8 mouse cellular contexts compared by ENCODE assay signal in genomic region chr11:95309510-95310006, GRCm38 (mm10). TPM values are rescaled to one million over a fixed set of nuclear protein-coding genes. Genes with fewer than 3 reads are reported as not detected.
A peak's percentile ranks its signal among the peaks of the same experiment; 100 is the strongest.
DNase-seq lines count a peak whose midpoint lies in the region; ATAC-seq and TF ChIP-seq lines count a peak whose summit lies in the region.

No protein-coding gene starts in this region.

- DNase-seq in gastrocnemius, adult 8-10 months (ENCODE audit: low spot score in 2 of 2) = peak; percentile 96 to 97
- peak; percentile 86 for DNase-seq in hindlimb bud, embryonic 11.5 days (ENCODE audit: extremely low spot score, low read depth, low spot score)
- peak; percentile 92 to 99 for DNase-seq in left cerebral cortex, adult 8-10 months (ENCODE audit: low spot score in 2 of 2)
- DNase-seq in right cerebral cortex, postnatal 10 days (ENCODE audit: low spot score in 2 of 2) = peak; percentile 99 to 100
- peak; percentile 88 for DNase-seq in urinary bladder, postnatal 25 days (ENCODE audit: low spot score)

- no peaks in the 10 kb centered on the region for H3K9me3 ChIP-seq in megakaryocyte, embryonic 14.5 days

- peak; percentile 77 for TF ChIP-seq POLR2A in cortical plate, adult 2 months (IDR thresholded peaks at IDR 0.05; ENCODE audit: extremely low read depth, insufficient read depth, low read length)

- H3K4me1 ChIP-seq in cortical plate, adult 2 months (ENCODE audit: control insufficient read depth, insufficient read depth, low read length) = peaks cover 2% of the 10 kb centered on the region; the same call in 1 of the 2 replicates
- H3K4me1 ChIP-seq in megakaryocyte, embryonic 14.5 days = peaks cover 33% of the 10 kb centered on the region

- peaks cover 27% of the 10 kb centered on the region for H3K36me3 ChIP-seq in megakaryocyte, embryonic 14.5 days (replicated peaks; ENCODE audit: low read length)

- H3K4me3 ChIP-seq in cortical plate, adult 2 months (ENCODE audit: insufficient read depth, low read length) = peak overlapping the region; percentile 62
- H3K4me3 ChIP-seq in megakaryocyte, embryonic 14.5 days (replicated peaks) = peak overlapping the region; percentile 100

- ATAC-seq in activated CD4-positive, CD25-positive, alpha-beta regulatory T cell, adult 4 months = peak; percentile 79

- no peaks in the 10 kb centered on the region for H3K27me3 ChIP-seq in megakaryocyte, embryonic 14.5 days (replicated peaks)

- no peak for TF ChIP-seq CTCF in cortical plate, adult 2 months (IDR thresholded peaks at IDR 0.05; ENCODE audit: extremely low read depth, insufficient read depth, low read length)

- H3K27ac ChIP-seq in cortical plate, adult 2 months (ENCODE audit: insufficient read depth, low read length) = peak overlapping the region; percentile 75

RNA-seq across cellular contexts. Expression of gene Kat7, which starts 0.5 kb away (rescaled TPM):
- 10 to 100 TPM; 40.8 to 49.2 TPM for polyA plus RNA-seq in activated CD4-positive, CD25-positive, alpha-beta regulatory T cell, adult 4 months (2017; shearing (Covaris generic))
- 51.1 and 51.8 TPM in 2 replicates for polyA plus RNA-seq in cortical plate, adult 2 months (2012; rRNA removed)
- 10 to 100 TPM; 19.8 to 28.9 (median 24.2) TPM for total RNA-seq in gastrocnemius, adult 8-10 months (2022)
- total RNA-seq in left cerebral cortex, adult 8-10 months (2022) = 100 to 1,000 TPM in 1 of 4 experiments, 10 to 100 TPM in 3; 72.6 to 100 (median 82.6) TPM
- 0.48 and 11.7 TPM in 2 replicates for polyA plus RNA-seq in megakaryocyte, embryonic 14.5 days (2012; ENCODE audit: insufficient read depth, low replicate concordance)

RNA-seq across cellular contexts. Expression of gene Fam117a, which starts 27.3 kb away (rescaled TPM):
- polyA plus RNA-seq in activated CD4-positive, CD25-positive, alpha-beta regulatory T cell, adult 4 months (2017; shearing (Covaris generic)) = 10 to 100 TPM; 17.4 to 21.9 TPM
- polyA plus RNA-seq in cortical plate, adult 2 months (2012; rRNA removed) = 7.5 and 7.7 TPM in 2 replicates
- total RNA-seq in gastrocnemius, adult 8-10 months (2022) = 1 to 10 TPM; 1.4 to 2.6 (median 2.5) TPM
- total RNA-seq in left cerebral cortex, adult 8-10 months (2022) = 1 to 10 TPM; 5.6 to 9.0 (median 6.2) TPM
- 42.4 and 44.8 TPM in 2 replicates for polyA plus RNA-seq in megakaryocyte, embryonic 14.5 days (2012; ENCODE audit: insufficient read depth, low replicate concordance)

RNA-seq across cellular contexts. Expression of gene Tac4, which starts 48.2 kb away (rescaled TPM):
- polyA plus RNA-seq in activated CD4-positive, CD25-positive, alpha-beta regulatory T cell, adult 4 months (2017; shearing (Covaris generic)) = not detected
- polyA plus RNA-seq in cortical plate, adult 2 months (2012; rRNA removed) = not detected in 2 replicates
- total RNA-seq in gastrocnemius, adult 8-10 months (2022) = not detected
- not detected for total RNA-seq in left cerebral cortex, adult 8-10 months (2022)
- 1.3 and 1.9 TPM in 2 replicates for polyA plus RNA-seq in megakaryocyte, embryonic 14.5 days (2012; ENCODE audit: insufficient read depth, low replicate concordance)

Comparison
In these comparisons a context has a peak if more than half of its experiments do, and no peak if none do; other contexts are left out.
1. Peak in every context shown above with its lines: DNase-seq, ATAC-seq, H3K4me3 ChIP-seq and H3K27ac ChIP-seq.